Mouse (Mus musculus) megakaryocyte, embryonic 14.5 days (primary cell): ENCODE data around the gene Krtap16-1.

Experiments
- FLI1 ChIP-seq: IDR thresholded peaks from 2 replicates; pipeline ENCODE4 v1.6.1; 2012; ENCODE audit warnings: low read length, inconsistent platforms, mixed read lengths
- GATA1 ChIP-seq: IDR thresholded peaks from 3 replicates; pipeline ENCODE4 v1.6.1; 2012; ENCODE audit warnings: mixed read lengths, low read length, inconsistent platforms, borderline replicate concordance

DNA sequence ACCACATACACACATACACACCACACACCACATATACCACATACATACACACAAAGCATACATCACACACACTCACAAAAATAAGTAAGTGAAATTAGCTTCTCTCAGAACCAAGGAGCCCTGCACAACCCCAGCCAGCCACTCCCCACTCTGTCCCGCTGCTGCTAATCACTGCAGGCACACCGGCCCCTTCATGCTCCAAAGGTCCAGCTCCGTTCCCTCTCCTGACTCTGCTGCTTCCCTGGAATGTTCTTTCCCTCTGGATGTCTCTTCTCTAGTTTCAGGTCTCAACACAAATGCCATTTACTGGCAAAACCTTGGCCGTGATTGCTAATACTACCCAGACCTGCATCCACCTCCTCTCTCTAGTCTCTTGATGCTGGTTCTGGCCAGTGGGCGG, 24.3 kb upstream of the Krtap16-1 start:
- TF ChIP-seq FLI1: no peak
- no peak for TF ChIP-seq GATA1
